Mouse (Mus musculus) ES-E14 (cell line): ENCODE data around the gene Copg1. TPM values are rescaled to one million over a fixed set of nuclear protein-coding genes. Genes with fewer than 3 reads are reported as not detected.

Source experiments
- DNase-seq: peaks from one replicate; pipeline ENCODE4 v3.0.0-alpha.2; 2013; ENCODE audit warnings: low read depth, low spot score
- H3K27ac ChIP-seq: 2 replicates; pipeline ENCODE4 v1.5.1; 2012; ENCODE audit warnings: low read depth, mild to moderate bottlenecking, low read length, moderate library complexity, mixed read lengths; ENCODE audit not compliant: poor library complexity, insufficient read depth, severe bottlenecking
- H3K36me3 ChIP-seq: 2 replicates; pipeline ENCODE4 v1.6.1; 2012; ENCODE audit warnings: mild to moderate bottlenecking, low read length, moderate library complexity, mixed read lengths; ENCODE audit not compliant: control insufficient read depth, poor library complexity, insufficient read depth, severe bottlenecking
- H3K4me1 ChIP-seq, 2 experiments: fragments of 150-350 bp in 1 of 2; sonication (generic) in 1 of 2; 2 replicates each; pipeline ENCODE4 v1.6.1; 2012; ENCODE audit warnings: low read length in 2 of 2, mild to moderate bottlenecking in 1 of 2, mixed read lengths in 1 of 2; ENCODE audit not compliant: control insufficient read depth in 2 of 2, insufficient read depth in 2 of 2, poor library complexity in 1 of 2
- H3K4me3 ChIP-seq, 2 experiments: fragments of 150-350 bp in 1 of 2; sonication (generic) in 1 of 2; 2 replicates each; pipeline ENCODE4 v1.5.1; 2012; ENCODE audit warnings: low read length in 2 of 2, low read depth in 1 of 2, mild to moderate bottlenecking in 1 of 2, mixed read lengths in 1 of 2; ENCODE audit not compliant: insufficient read depth in 1 of 2, poor library complexity in 1 of 2, severe bottlenecking in 1 of 2
- H3K9ac ChIP-seq: 2 replicates; pipeline ENCODE4 v1.6.1; 2012; ENCODE audit warnings: low read depth, mild to moderate bottlenecking, low read length, mixed read lengths; ENCODE audit not compliant: poor library complexity, insufficient read depth, severe bottlenecking
- H3K9me3 ChIP-seq: fragments of 150-350 bp; sonication (generic); 2 replicates; pipeline ENCODE4 v1.6.1; 2012; ENCODE audit warnings: low read depth, mild to moderate bottlenecking, low read length; ENCODE audit not compliant: control insufficient read depth, insufficient read depth
- CHD2 ChIP-seq: IDR thresholded peaks from 2 replicates; pipeline ENCODE4 v1.6.1; 2014; ENCODE audit warnings: mild to moderate bottlenecking, low read depth, low read length, inconsistent platforms
- HCFC1 ChIP-seq: IDR thresholded peaks from 2 replicates; pipeline ENCODE4 v1.6.1; 2012; ENCODE audit warnings: low read length, inconsistent platforms, borderline replicate concordance; ENCODE audit not compliant: insufficient read depth
- MAFK ChIP-seq: IDR thresholded peaks from 2 replicates; pipeline ENCODE4 v1.6.1; 2014; ENCODE audit warnings: mild to moderate bottlenecking, low read depth, low read length, inconsistent platforms; ENCODE audit not compliant: insufficient read depth
- ZC3H11A ChIP-seq: IDR thresholded peaks from 2 replicates; pipeline ENCODE4 v1.6.1; 2012; ENCODE audit warnings: low read depth, mild to moderate bottlenecking, inconsistent platforms, low read length, borderline replicate concordance
- ZNF384 ChIP-seq: IDR thresholded peaks from 2 replicates; pipeline ENCODE4 v1.6.1; 2012; ENCODE audit warnings: low read depth, low read length, inconsistent platforms
- in situ Hi-C, 2 experiments: fragments of 600-800 bp; cut with MboI; formaldehyde crosslinking; loops; one replicate each; pipeline ENCODE4 v1.15.1; 2025; ENCODE audit warnings: low sequenced_read_pairs in 2 of 2, inconsistent platforms in 1 of 2; ENCODE audit not compliant: unreplicated experiment in 2 of 2
- total RNA-seq: library from RNA; depleted of rRNA; stranded (reverse); fragments of 300-350 nt; gene quantifications from 2 replicates; pipeline ENCODE4 v1.2.3, GENCODE M21; 2012

Copg1 gene
- total RNA-seq, 1 experiment, result 103 TPM

DNA sequence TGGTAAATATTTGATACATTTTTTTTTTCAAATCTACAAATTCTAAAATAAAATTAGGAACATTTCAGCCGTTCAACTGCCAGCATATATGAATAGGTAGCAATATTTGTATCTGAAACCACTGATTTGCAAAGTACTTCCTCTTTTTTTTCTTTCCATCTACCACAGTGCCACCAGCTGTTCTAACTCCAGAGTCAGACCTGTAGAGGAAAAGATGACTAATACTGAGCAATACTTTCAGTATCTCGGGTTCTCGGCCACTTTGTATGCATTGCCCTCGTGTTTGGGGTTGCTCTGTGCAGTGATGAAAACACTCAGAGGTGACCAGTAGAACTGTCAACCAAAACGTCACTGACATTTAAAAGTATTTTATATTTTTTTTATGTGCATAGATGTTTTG is 28.3 kb downstream of the Copg1 start:
- no peak overlapping the region for H3K27ac ChIP-seq
- in situ Hi-C loops, result loop anchor here in 1 of 2 experiments (25.0 kb wide), 1 partner anchor 971 kb away; the partner anchor contains the start of genes Mcm2 and Podxl2
- DNase-seq, result no peak
- no peak overlapping the region; a peak in 1 of 4 replicates for H3K4me3 ChIP-seq
- H3K36me3 ChIP-seq, result peaks cover 37% of the 10 kb centered on the region
- H3K9me3 ChIP-seq, result no peaks in the 10 kb centered on the region
- H3K4me1 ChIP-seq, result peaks cover 6 to 20% of the 10 kb centered on the region in 2 experiments; a peak in 3 of 4 replicates
- H3K9ac ChIP-seq, result no peak overlapping the region
- no peak for TF ChIP-seq ZNF384
- TF ChIP-seq CHD2, result no peak
- no peak for TF ChIP-seq ZC3H11A
- TF ChIP-seq MAFK, result no peak
- TF ChIP-seq HCFC1, result no peak

DNA sequence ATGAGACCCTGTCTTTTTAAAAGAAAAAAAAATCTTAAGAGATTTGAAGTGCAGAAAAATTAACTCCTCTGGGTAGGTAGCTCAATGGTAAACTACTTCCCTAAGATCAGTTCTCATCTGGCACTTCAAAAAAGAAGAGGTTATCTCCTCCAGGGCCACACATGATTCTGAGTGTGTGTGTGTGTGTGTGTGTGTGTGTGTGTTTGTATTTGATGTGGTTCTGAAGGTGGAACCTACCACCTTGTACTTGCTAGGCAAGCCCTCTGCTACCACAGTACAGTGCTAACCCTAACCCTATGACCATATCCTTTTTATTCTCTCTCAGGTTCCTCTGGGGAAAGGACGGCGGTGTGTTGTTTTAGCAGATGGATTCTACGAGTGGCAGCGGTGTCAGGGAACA is 33.6 kb downstream of the Copg1 start:
- DNase-seq, result no peak
- TF ChIP-seq CHD2, result no peak
- no peak for TF ChIP-seq ZC3H11A
- TF ChIP-seq MAFK, result no peak
- no peak for TF ChIP-seq ZNF384
- TF ChIP-seq HCFC1, result no peak
- in situ Hi-C loops, result loop anchor here in 1 of 2 experiments (25.0 kb wide), 1 partner anchor 966 kb away; the partner anchor contains the start of genes Mcm2 and Podxl2
- no peak overlapping the region for H3K9ac ChIP-seq
- H3K27ac ChIP-seq, result no peak overlapping the region
- no peaks in the 10 kb centered on the region for H3K9me3 ChIP-seq
- no peaks in the 10 kb centered on the region for H3K4me1 ChIP-seq
- H3K36me3 ChIP-seq, result peaks cover 42% of the 10 kb centered on the region
- no peak overlapping the region for H3K4me3 ChIP-seq

DNA sequence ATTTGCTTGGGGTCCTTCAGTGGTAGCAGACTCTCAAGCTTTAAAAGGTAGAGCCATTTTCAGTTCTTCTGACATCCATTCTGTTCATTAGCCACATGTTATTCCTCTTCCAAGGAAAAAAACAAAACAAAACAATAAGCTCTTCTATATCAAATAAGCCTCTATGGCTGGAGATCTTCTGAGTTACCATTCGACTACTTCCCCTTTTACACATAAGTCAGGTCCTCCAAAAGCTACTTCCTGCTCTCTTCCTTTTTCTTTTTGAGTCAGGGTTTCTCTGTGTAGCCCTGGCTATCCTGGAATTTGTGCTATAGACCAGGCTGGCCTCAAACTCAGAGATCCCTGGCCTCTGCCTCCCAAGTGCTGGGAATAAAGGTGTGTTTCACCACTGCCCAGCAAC is 36.0 kb downstream of the Copg1 start:
- TF ChIP-seq CHD2 (no peak), HCFC1 (no peak)
- no peak for DNase-seq
- H3K36me3 ChIP-seq, result peaks cover 33% of the 10 kb centered on the region
- no peaks in the 10 kb centered on the region for H3K9me3 ChIP-seq
- in situ Hi-C loops, result loop anchor here in 1 of 2 experiments (25.0 kb wide), 1 partner anchor 964 kb away; the partner anchor contains the start of genes Mcm2 and Podxl2
- no peak overlapping the region for H3K4me3 ChIP-seq
- no peaks in the 10 kb centered on the region for H3K4me1 ChIP-seq
- H3K27ac ChIP-seq, result no peak overlapping the region; the same call in 1 of the 2 replicates
- H3K9ac ChIP-seq, result no peak overlapping the region

- Histone ChIP-seq H3K9me3 (no peaks in the 10 kb centered on the region), H3K9ac (no peak overlapping the region), H3K4me1 (peaks cover 0 to 3% of the 10 kb centered on the region in 2 experiments; a peak in 1 of 4 replicates), H3K27ac (no peak overlapping the region), H3K4me3 (no peak overlapping the region), H3K36me3 (peaks cover 31% of the 10 kb centered on the region)
- TF ChIP-seq ZC3H11A, result no peak
- no peak for TF ChIP-seq HCFC1
- TF ChIP-seq MAFK, result no peak
- TF ChIP-seq ZNF384, result no peak
- TF ChIP-seq CHD2, result no peak
- no peak for DNase-seq
- in situ Hi-C loops, result no loop called here
Measured at GRCm38 (mm10) chr6:87935037-87935436, 47.4 kb downstream of the Copg1 start.

DNA sequence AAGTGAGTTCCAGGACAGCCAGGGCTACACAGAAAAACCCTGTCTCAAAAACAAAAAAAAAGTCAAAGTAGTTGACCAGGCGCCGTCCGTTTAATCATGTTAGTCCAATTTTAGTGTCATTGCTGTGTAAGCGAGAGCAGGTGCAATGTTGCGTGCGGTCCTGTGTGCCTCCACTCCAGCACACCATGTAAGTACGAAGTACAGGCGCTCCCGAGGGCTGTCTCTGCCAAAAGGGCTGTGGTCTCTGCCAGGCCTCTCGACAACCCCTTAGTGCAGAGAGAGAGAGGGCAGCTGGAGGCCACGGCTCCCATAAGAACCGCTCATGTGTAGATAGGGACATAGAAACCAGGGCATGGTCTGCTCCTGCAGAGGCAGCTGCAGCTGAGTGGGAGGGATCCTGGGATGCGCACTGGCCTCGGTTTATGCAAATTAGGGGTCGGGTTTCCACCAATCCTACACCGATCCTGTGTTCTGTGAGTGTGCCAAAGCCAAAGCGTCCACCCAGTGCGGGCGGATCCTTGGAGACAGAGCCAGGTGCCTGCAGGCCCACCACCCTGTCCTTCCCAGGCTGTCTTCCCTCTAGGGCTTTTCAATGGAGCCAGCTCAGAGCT is 49.7 kb downstream of the Copg1 start:
- no peak for TF ChIP-seq ZC3H11A
- no peak for TF ChIP-seq MAFK
- no peak for TF ChIP-seq HCFC1
- TF ChIP-seq ZNF384, result no peak
- TF ChIP-seq CHD2, result no peak
- in situ Hi-C loops, result no loop called here
- peaks cover 0 to 3% of the 10 kb centered on the region in 2 experiments; a peak in 1 of 4 replicates for H3K4me1 ChIP-seq
- peaks cover 31% of the 10 kb centered on the region for H3K36me3 ChIP-seq
- H3K27ac ChIP-seq, result no peak overlapping the region
- DNase-seq, result peak; percentile 71
- H3K4me3 ChIP-seq, result peak overlapping the region in 1 of 2 experiments; percentile 35; a peak in 1 of 4 replicates
- no peaks in the 10 kb centered on the region for H3K9me3 ChIP-seq
- H3K9ac ChIP-seq, result no peak overlapping the region
